Mouse (Mus musculus) T-helper 17 cell (primary cell): ENCODE results near the gene Krt18.

Experiments
- in situ Hi-C, 2 experiments: fragments of 300-600 bp; cut with MboI, MseI; formaldehyde crosslinking; loops; 1 replicate in 1 of 2; 2 replicates in 1 of 2; pipeline ENCODE4 v1.15.1; 2025; ENCODE audit warnings: high pct_unique_total_duplicates in 2 of 2

Krt18 gene

DNA sequence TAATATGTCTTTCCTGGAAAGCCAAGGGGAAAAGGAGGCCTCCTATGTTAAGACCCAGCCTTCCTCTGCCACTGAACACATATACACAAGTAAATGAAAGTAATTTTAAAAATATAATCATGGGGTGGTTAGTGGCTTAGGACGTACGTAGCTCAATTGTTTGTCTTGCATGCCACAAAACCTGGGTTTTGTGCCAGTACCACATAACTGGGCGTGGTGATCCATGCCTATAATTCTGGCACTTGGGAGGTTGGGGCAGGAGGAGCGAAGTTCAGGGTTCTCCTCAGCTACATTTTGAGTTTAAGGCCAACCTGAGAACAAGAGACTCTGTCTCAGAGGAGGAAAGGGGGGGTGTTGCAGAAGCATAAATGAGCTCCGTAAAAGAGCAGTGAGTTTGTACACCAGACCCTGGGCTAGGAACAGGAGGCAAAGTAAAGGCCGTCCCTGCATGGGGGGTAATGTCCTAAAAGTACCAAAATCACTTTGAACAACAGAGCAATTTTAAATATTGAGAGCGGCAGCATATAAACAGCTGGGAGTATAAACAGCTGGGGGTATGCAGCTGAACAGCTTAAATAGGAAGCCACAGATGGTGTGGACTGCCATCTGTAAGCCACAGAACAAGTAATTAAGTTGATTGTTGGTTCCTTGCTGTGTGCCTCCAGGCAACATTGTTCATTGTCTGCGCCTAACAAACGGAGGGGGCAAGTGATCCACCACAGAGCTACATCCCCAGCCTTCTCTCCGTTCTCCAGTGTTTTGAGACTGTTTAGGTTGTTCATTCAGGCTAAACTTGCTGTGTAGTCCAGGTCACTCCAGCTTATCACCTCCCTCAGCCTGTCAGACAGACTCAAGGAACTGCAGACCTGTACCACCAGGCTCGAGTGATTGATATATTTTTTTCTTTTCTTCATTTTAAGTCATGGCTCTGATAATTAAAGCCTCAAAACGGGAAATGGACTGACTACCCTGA is 20.6 kb upstream of the Krt18 start:
- in situ Hi-C loops, result no loop called here

- in situ Hi-C loops, result no loop called here
Measured at GRCm38 (mm10) chr15:102010569-102011245, 17.3 kb upstream of the Krt18 start.

DNA sequence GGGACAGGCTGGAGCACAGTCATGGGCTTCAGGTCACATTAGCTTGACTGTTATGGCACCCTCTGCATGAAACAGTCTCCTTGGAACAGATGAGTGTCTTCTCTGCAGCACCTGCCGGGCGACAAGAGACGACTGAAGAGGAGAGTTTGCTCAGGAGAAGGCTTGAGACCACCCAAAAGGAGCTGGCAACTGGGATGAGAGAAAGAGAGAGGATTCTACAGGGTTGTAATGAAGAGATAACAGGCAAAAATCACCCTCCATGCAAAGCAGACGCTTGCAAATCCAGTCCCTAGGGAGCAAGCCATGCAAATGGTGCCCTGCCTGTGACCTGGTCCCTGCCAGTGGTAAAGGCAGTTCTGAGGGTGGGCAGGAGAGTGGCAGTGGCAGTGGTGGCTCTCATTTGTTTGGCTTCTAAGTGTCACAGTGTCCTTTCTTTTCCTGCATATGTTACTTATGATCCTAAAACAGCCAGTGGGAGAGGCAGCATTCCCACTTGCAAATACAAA is 15.7 kb upstream of the Krt18 start:
- in situ Hi-C loops, result no loop called here

DNA sequence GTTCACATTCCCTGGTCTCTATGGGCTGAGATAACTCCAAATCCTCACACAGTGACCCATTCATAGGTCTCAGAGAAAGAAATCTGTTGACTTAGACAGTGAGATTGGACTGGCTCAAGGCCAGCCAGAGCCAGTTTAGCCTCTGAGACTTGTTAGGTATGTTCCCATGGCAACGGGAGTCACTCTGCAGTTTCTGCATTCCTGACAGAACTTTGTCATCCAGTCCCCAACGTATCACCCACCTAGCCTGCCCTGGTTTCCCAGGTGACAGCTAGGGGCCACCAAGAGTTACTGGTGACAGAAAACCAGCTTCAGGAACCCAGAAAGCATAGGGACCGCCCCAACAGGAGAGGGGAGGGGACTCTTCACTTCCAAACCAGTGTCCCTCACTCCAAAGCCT is 14.3 kb upstream of the Krt18 start:
- in situ Hi-C loops, result no loop called here

- in situ Hi-C loops, result no loop called here
Measured at GRCm38 (mm10) chr15:102014848-102015247, 13.1 kb upstream of the Krt18 start.

GRCm38 (mm10) chr15:102016096-102016495 is 11.9 kb upstream of the Krt18 start:
- in situ Hi-C loops, result no loop called here

DNA sequence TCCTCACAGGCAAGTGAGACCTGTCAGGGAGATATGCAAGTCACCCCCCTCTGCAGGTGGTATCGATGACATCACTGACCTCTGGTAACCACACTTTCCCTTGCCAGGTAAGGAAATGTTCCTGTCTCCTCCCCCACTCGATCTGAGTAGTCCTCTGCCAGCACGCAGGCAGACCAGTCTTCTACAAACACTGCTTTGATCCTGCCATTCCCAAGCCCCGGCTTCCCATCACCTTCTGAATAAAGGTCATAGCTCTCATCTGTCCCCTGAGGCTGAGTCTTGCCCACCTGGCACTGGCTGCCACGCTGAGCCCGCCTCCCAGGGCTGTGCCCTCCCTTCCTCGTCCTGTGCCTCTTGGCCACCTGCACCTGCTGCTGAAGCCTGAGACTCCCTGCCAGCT is 11.2 kb upstream of the Krt18 start:
- in situ Hi-C loops, result no loop called here

DNA sequence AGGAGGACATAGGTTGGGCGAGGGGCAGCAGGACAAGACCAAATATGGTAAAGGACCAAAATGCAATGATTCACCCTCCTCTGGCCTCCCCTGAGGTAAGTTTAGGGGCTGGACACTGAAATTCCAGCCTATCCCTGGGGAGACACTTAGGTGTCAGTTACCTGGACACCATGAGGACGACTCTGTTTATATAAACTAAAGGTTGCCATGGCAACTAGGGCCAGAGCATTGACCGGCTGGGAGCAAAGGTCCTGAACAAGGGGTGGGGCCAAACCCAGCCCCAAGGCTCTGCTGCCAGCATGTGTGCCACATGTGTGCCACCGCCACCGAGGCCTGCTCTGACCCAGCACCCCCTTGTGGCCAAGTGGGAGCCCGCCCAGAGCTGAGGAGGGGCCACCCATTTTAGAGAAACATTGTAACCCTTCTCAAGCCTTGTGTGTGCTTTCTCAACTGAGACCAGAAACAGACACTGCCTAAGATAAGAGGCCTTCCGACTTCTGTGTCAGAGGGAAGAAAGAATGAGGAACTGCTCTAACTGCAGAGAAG is 10.0 kb upstream of the Krt18 start:
- in situ Hi-C loops, result no loop called here

DNA sequence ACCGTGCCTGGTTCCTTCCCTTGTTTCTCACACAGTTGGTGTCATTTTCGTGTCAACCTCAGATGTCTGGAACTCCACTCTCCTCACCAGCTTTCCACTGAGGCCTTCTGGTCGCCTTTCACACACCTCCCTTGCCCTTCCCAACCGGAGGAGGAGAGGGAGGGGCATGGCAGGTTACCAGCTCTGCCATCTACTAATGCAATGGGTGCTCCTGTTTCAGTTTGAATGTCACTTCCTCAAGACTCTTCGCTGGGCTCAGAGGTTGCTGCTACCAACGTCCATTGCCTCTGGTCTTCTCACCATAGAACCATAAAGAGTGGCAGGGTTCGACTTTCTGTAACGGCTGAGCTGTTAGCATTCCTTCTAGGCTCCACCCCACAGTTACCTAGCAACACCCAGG is 5.5 kb upstream of the Krt18 start:
- in situ Hi-C loops, result no loop called here

- in situ Hi-C loops, result no loop called here
Measured at GRCm38 (mm10) chr15:102023888-102024287, 4.1 kb upstream of the Krt18 start.

- in situ Hi-C loops, result no loop called here
Measured at GRCm38 (mm10) chr15:102025136-102025872, 2.7 kb upstream of the Krt18 start.

- in situ Hi-C loops, result no loop called here
Measured at GRCm38 (mm10) chr15:102026430-102026829, 1.6 kb upstream of the Krt18 start.

DNA sequence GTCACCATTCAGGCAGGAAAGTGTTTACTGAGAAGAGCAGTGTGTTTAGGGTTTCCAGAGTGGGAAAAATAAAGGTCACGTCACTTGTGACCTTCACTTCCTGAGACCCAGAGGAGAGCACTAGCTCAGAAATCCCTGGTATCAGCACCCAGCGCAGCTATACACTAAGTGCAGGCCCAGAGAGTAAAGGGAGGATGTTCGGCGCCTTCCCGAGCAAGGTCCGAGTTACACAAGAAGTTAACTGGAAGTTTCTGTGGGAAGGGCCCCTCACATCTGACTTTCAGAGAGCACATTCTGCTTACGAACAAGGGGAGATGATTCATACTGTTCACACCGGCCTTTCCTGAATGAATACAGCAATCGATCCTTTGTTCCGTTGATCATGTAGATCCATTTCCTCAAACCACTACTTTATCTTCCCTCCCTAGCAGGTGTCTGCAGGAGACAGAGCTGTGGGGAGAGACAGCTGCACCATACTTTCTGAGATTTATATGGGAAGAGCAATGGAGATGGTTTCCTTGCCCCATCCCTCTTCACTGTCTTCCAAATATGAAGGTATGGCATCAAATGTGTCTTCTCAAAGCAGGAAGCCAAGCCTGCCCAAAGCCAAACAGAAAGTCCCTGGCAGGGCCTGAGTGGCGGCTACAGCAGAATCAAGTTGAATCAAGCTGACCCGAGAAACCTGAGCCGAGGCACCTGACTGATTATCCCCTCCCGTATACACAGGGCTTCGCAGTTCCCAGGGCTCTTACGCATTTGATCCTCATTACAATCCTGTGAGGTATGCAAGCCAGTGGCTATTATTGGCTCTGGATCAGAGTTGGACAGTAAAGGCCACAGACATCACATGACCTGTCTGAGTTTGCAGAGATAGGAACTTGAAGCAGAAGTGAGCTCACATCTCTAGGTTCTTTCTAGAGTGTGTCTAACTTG is 6.4 kb downstream of the Krt18 start:
- in situ Hi-C loops, result no loop called here

DNA sequence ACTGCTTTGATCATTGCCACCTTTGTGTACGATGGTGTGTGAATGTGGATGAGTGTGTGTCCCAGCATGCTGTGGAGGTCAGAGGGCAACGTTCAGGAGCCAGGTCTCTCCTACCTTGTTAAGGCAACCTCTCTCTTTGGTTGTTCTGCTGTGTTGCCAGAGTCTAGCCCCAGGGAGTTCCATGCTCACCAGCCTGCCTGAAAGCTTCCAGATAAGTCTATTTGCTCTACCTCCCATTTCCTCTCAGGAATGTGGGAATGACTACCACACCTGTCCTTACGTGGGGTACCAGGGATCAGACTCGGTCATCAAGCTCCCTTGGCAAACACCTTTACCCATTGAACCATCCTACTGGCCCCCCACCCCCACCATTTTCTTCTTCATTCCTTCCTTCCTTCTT is 12.3 kb downstream of the Krt18 start:
- in situ Hi-C loops, result loop anchor here in 1 of 2 experiments (10.0 kb wide), 1 partner anchor 45 kb away; no protein-coding TSS in a partner anchor

GRCm38 (mm10) chr15:102041951-102042350 is 14.0 kb downstream of the Krt18 start:
- in situ Hi-C loops, result loop anchor here in 1 of 2 experiments (10.0 kb wide), 1 partner anchor 47 kb away; no protein-coding TSS in a partner anchor

GRCm38 (mm10) chr15:102044745-102045144 is 16.8 kb downstream of the Krt18 start:
- in situ Hi-C loops, result loop anchor here in 1 of 2 experiments (10.0 kb wide), 1 partner anchor 50 kb away; no protein-coding TSS in a partner anchor

DNA sequence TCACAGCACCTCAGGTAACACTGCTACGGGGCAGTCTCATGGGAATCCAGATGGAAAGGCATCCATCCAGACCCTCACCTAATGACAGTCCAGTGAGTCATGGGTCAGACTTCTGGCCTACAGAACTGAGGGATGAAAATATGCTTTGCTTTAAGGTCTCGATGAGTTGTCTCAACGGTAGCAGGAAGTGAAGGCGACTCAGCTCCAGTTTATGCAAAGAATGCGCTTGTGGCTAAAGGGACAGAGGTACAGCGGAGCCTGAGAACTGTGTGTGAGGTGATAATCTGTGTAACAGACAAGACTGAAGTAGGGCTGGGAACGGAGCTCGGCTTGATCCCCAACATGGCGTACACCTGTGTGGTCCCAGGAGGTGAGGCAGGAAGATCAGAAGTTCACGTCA is 17.7 kb downstream of the Krt18 start:
- in situ Hi-C loops, result loop anchor here in 1 of 2 experiments (10.0 kb wide), 1 partner anchor 51 kb away; no protein-coding TSS in a partner anchor

DNA sequence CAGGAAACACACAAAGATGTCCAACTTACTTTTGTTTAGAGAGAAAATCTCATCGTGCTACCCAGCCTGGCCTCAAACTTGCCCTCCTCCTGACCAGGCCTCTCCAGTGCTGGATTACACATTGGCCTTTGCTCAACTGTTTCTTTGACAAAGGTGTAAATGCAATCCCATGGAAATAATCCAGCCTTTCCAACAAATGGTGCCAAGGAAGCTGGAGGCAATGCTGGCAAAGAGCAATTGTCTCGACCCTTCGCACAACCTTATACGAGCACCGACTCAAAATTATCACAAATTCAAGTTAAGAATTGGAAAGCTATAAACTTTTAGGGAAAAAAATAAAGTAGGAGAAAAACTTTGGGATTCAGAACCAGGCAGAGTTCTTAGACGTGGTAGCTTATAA is 20.0 kb downstream of the Krt18 start:
- in situ Hi-C loops, result loop anchor here in 1 of 2 experiments (10.0 kb wide), 1 partner anchor 53 kb away; no protein-coding TSS in a partner anchor

- in situ Hi-C loops, result loop anchor here in 1 of 2 experiments (10.0 kb wide), 1 partner anchor 55 kb away; no protein-coding TSS in a partner anchor
Measured at GRCm38 (mm10) chr15:102049871-102050270, 21.9 kb downstream of the Krt18 start.
